Comparison of ENCODE assay signal across 8 mouse cellular contexts in genomic region chr6:99204052-99204779, GRCm38 (mm10).
DNase-seq lines count a peak whose midpoint lies in the region; ATAC-seq and TF ChIP-seq lines count a peak whose summit lies in the region.

No protein-coding gene starts in this region.

- H3K9ac ChIP-seq in MEL (ENCODE audit: control insufficient read depth, low read depth, low read length, poor library complexity, severe bottlenecking), result peak overlapping the region; percentile 58
- no peak overlapping the region for H3K9ac ChIP-seq in hindbrain, embryonic 11.5 days (ENCODE audit: low read depth, low read length)

- H3K79me2 ChIP-seq in MEL (ENCODE audit: control insufficient read depth, insufficient read depth, low read length, poor library complexity), result no peaks in the 10 kb centered on the region

- peak overlapping the region in 1 of 2 experiments; percentile 49; a peak in 2 of 4 replicates for H3K4me3 ChIP-seq in MEL (ENCODE audit: control insufficient read depth in 1 of 2, insufficient read depth in 1 of 2, low read depth in 2 of 2, low read length in 2 of 2)
- no peak overlapping the region for H3K4me3 ChIP-seq in hindbrain, embryonic 11.5 days (ENCODE audit: low read depth, low read length)
- peak overlapping the region; percentile 45 for H3K4me3 ChIP-seq in midbrain, embryonic 10.5 days

- TF ChIP-seq CTCF in MEL (IDR thresholded peaks at IDR 0.05 in 2 of 3, conservative IDR thresholded peaks at IDR 0.05 in 1 of 3; ENCODE audit: control insufficient read depth in 1 of 3, insufficient read depth in 1 of 3, low read depth in 2 of 3, low read length in 3 of 3, poor library complexity in 1 of 3, severe bottlenecking in 1 of 3), result no peak

- WGBS in hindbrain, embryonic 11.5 days, result 2% methylated on average over 14 of the region's 14 CpGs
- WGBS in midbrain, embryonic 10.5 days, result under 1% methylated on average over 14 of the region's 14 CpGs

- no peak for TF ChIP-seq EP300 in MEL (IDR thresholded peaks at IDR 0.05; ENCODE audit: low read depth in 1 of 2, low read length in 2 of 2)

- peak overlapping the region; percentile 97 for H3K27ac ChIP-seq in MEL (ENCODE audit: control insufficient read depth, low read depth, low read length)
- H3K27ac ChIP-seq in hindbrain, embryonic 11.5 days (ENCODE audit: low read depth, low read length), result 0 out of 2 replicates have a peak overlapping the region, but pooled peaks have one; percentile 7
- peak overlapping the region; percentile 78 for H3K27ac ChIP-seq in midbrain, embryonic 10.5 days (replicated peaks)

- peaks cover 0 to 42% of the 10 kb centered on the region in 2 experiments; a peak in 2 of 4 replicates for H3K36me3 ChIP-seq in MEL (ENCODE audit: control insufficient read depth in 1 of 2, insufficient read depth in 2 of 2, low read length in 2 of 2)
- no peaks in the 10 kb centered on the region for H3K36me3 ChIP-seq in hindbrain, embryonic 11.5 days (ENCODE audit: control insufficient read depth, insufficient read depth, low read length)
- H3K36me3 ChIP-seq in midbrain, embryonic 10.5 days, result no peaks in the 10 kb centered on the region

- TF ChIP-seq RAD21 in MEL (IDR thresholded peaks at IDR 0.05; ENCODE audit: low read depth, low read length), result no peak

- TF ChIP-seq POLR2A in MEL (IDR thresholded peaks at IDR 0.05; ENCODE audit: control insufficient read depth in 1 of 2, insufficient read depth in 1 of 2, low read depth in 1 of 2, low read length in 2 of 2, poor library complexity in 1 of 2), result no peak

- H3K4me1 ChIP-seq in MEL (ENCODE audit: control insufficient read depth in 1 of 2, insufficient read depth in 2 of 2, low read length in 2 of 2), result peaks cover 15 to 31% of the 10 kb centered on the region in 2 experiments; a peak in 3 of 4 replicates
- H3K4me1 ChIP-seq in hindbrain, embryonic 11.5 days (replicated peaks; ENCODE audit: control insufficient read depth, insufficient read depth, low read length), result peaks cover 19% of the 10 kb centered on the region
- H3K4me1 ChIP-seq in midbrain, embryonic 10.5 days, result peaks cover 91% of the 10 kb centered on the region

- DNase-seq in MEL (ENCODE audit: low read depth, low spot score), result peak; percentile 37
- peak; percentile 70 for DNase-seq in embryo, embryonic 9.5 days (ENCODE audit: extremely low spot score)
- DNase-seq in hindbrain, embryonic 11.5 days (ENCODE audit: low spot score), result peak; percentile 54
- peak; percentile 54 for DNase-seq in midbrain, embryonic 10.5 days (ENCODE audit: low spot score)
- no peak for DNase-seq in cerebellum, postnatal 25 days
- no peak for DNase-seq in right cerebral cortex, postnatal 4 days
- DNase-seq in urinary bladder, postnatal 36 days (ENCODE audit: low spot score in 2 of 2), result no peak

- ATAC-seq in hindbrain, embryonic 11.5 days (ENCODE audit: low FRiP score), result peak; percentile 46; the same call in 1 of the 2 replicates
- ATAC-seq in activated CD4-positive, CD25-positive, alpha-beta regulatory T cell, adult 4 months, result no peak

- H3K9me3 ChIP-seq in MEL (replicated peaks; ENCODE audit: insufficient read depth, low read length), result no peaks in the 10 kb centered on the region
- H3K9me3 ChIP-seq in hindbrain, embryonic 11.5 days (ENCODE audit: control insufficient read depth, low read length), result no peaks in the 10 kb centered on the region
- H3K9me3 ChIP-seq in midbrain, embryonic 10.5 days (replicated peaks), result no peaks in the 10 kb centered on the region

- H3K27me3 ChIP-seq in MEL (ENCODE audit: control insufficient read depth in 1 of 2, insufficient read depth in 2 of 2, low read length in 2 of 2), result no peaks in the 10 kb centered on the region
- H3K27me3 ChIP-seq in hindbrain, embryonic 11.5 days (ENCODE audit: control insufficient read depth, insufficient read depth, low read length), result no peaks in the 10 kb centered on the region
- H3K27me3 ChIP-seq in midbrain, embryonic 10.5 days (ENCODE audit: low read depth, poor library complexity, severe bottlenecking), result no peaks in the 10 kb centered on the region

- peak overlapping the region; percentile 27; the same call in 1 of the 2 replicates for H3K4me2 ChIP-seq in hindbrain, embryonic 11.5 days (replicated peaks; ENCODE audit: low read depth, low read length)

TF ChIP-seq in MEL, 35 proteins besides CTCF, POLR2A, EP300 and RAD21:
- TF ChIP-seq ZC3H11A (IDR thresholded peaks at IDR 0.05; ENCODE audit: low read depth, low read length), result no peak
- no peak for TF ChIP-seq MAX (IDR thresholded peaks at IDR 0.05; ENCODE audit: low read length)
- no peak for TF ChIP-seq CHD1 (IDR thresholded peaks at IDR 0.05; ENCODE audit: low read depth, low read length)
- TF ChIP-seq ETS1 (IDR thresholded peaks at IDR 0.05; ENCODE audit: low read depth, low read length), result no peak
- no peak for TF ChIP-seq MAFK (IDR thresholded peaks at IDR 0.05; ENCODE audit: borderline replicate concordance, low read depth, low read length)
- TF ChIP-seq ZNF384 (IDR thresholded peaks at IDR 0.05; ENCODE audit: low read depth, low read length), result peak; percentile 72

Comparison
In these comparisons a context has a peak if more than half of its experiments do, and no peak if none do; other contexts are left out.
1. DNase-seq: peak in MEL (single experiment), embryo, embryonic 9.5 days (single experiment), hindbrain, embryonic 11.5 days (single experiment) and midbrain, embryonic 10.5 days (single experiment); none in cerebellum, postnatal 25 days (0 of 2), right cerebral cortex, postnatal 4 days (single experiment) and urinary bladder, postnatal 36 days (0 of 2).
2. H3K27ac ChIP-seq: peak in every context shown above with its lines; median percentile 97 in MEL; 78 in midbrain, embryonic 10.5 days; 7 in hindbrain, embryonic 11.5 days.